Mouse (Mus musculus): ENCODE results near the gene Sesn1. TPM values are rescaled to one million over a fixed set of nuclear protein-coding genes. Genes with fewer than 3 reads are reported as not detected.

Gene Sesn1
- total and polyA plus RNA-seq, 2 experiments from 2014 or later = 30.6 to 42.5 TPM

DNA sequence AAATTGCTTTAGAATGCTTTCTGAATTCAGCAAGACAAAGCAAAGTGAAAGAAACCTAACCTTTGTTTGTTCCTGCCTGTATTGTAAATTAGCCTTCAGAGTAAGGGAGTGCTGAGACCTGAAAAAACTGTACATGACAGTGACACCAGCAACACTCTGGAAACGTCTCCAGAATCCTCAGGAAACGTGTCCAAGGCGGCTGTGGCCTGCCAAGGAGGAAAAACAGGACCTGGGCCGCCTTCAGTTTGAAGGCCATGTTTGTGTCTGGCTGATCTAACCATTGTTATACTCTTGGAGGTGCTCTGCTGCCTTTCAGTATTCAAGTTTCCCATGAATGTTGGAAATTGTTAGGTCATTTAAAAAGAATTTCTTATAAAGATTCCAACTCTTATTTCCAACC lies 70.5 kb downstream of the Sesn1 start:
- Histone ChIP-seq H3K27ac (ENCODE audit: low read depth, low read length) (no peak overlapping the region), H3K36me3 (ENCODE audit: insufficient read depth, low read length) (no peaks in the 10 kb centered on the region), H3K4me1 (ENCODE audit: insufficient read depth, low read length) (no peaks in the 10 kb centered on the region), H3K9ac (replicated peaks; ENCODE audit: low read length, poor library complexity, severe bottlenecking) (no peak overlapping the region), H3K9me3 (ENCODE audit: low read length) (no peaks in the 10 kb centered on the region), H3K4me2 (ENCODE audit: low read depth, low read length, poor library complexity, severe bottlenecking) (no peak overlapping the region), H3K4me3 (ENCODE audit: low read depth, low read length) (no peak overlapping the region), H3K27me3 (ENCODE audit: insufficient read depth, low read length) (no peaks in the 10 kb centered on the region)
- no peak for TF ChIP-seq CTCF (IDR thresholded peaks at IDR 0.05)
- DNase-seq (ENCODE audit: low spot score) (no peak), ATAC-seq (ENCODE audit: low FRiP score) (no peak)
- WGBS = 52% methylated on average over 4 of the region's 4 CpGs

DNA sequence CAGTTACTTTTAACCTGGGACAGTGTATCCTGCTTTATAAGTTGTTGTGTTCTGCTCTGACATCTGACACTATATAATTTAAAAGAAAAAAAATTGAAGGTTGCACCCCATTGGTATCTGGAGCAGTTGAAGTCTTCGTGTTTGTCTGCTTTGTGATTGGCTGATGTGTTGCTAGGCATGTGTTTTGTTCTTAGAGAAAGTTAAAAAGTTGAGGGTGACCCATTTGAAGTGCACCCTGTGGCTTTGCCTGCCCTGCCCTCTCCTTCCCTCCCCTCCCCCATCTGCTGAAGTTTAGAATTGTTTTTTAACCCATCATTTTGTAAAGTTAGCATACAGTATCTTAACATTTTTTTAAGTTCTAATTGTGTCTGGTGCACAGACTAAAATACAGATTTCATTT lies 71.0 kb downstream of the Sesn1 start:
- H3K4me1 ChIP-seq (ENCODE audit: insufficient read depth, low read length) = no peaks in the 10 kb centered on the region
- H3K4me3 ChIP-seq (ENCODE audit: low read depth, low read length) = no peak overlapping the region
- WGBS = 24% methylated on average over 1 of the region's 1 CpGs
- no peaks in the 10 kb centered on the region for H3K9me3 ChIP-seq (ENCODE audit: low read length)
- no peak for TF ChIP-seq CTCF (IDR thresholded peaks at IDR 0.05)
- no peak overlapping the region for H3K27ac ChIP-seq (ENCODE audit: low read depth, low read length)
- DNase-seq (ENCODE audit: low spot score) (no peak), ATAC-seq (ENCODE audit: low FRiP score) (no peak)
- no peaks in the 10 kb centered on the region for H3K27me3 ChIP-seq (ENCODE audit: insufficient read depth, low read length)
- H3K36me3 ChIP-seq (ENCODE audit: insufficient read depth, low read length) = no peaks in the 10 kb centered on the region
- H3K4me2 ChIP-seq (ENCODE audit: low read depth, low read length, poor library complexity, severe bottlenecking) = no peak overlapping the region
- no peak overlapping the region for H3K9ac ChIP-seq (replicated peaks; ENCODE audit: low read length, poor library complexity, severe bottlenecking)

DNA sequence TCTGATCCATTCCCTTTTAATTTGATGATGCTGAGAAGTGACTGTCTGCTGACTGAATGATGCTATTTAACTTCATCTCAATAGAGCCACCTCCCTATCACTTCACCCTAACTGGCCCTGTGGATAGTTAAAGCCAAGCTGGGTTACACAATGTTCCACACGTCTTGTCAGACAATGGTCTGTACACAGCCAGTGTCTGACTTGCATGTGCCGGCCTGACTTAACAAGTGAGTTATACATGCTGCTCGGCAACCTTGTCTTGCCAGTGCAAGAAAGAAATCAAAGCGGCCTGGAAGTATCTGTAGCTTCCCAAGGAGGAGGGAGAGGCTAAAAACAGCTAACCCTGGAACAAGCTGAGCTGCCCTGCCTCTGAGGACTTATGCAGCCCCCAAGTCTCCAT lies 71.7 kb downstream of the Sesn1 start:
- Histone ChIP-seq H3K27ac (ENCODE audit: low read depth, low read length) (no peak overlapping the region), H3K27me3 (ENCODE audit: insufficient read depth, low read length) (no peaks in the 10 kb centered on the region), H3K4me2 (ENCODE audit: low read depth, low read length, poor library complexity, severe bottlenecking) (no peak overlapping the region), H3K9me3 (ENCODE audit: low read length) (no peaks in the 10 kb centered on the region), H3K4me3 (ENCODE audit: low read depth, low read length) (no peak overlapping the region), H3K4me1 (ENCODE audit: insufficient read depth, low read length) (no peaks in the 10 kb centered on the region), H3K36me3 (ENCODE audit: insufficient read depth, low read length) (no peaks in the 10 kb centered on the region), H3K9ac (replicated peaks; ENCODE audit: low read length, poor library complexity, severe bottlenecking) (no peak overlapping the region)
- TF ChIP-seq CTCF (IDR thresholded peaks at IDR 0.05) = no peak
- peak; percentile 38; the same call in 1 of the 2 replicates for ATAC-seq (ENCODE audit: low FRiP score)
- WGBS = 13% methylated on average over 4 of the region's 4 CpGs
- peak; percentile 22 for DNase-seq (ENCODE audit: low spot score)

DNA sequence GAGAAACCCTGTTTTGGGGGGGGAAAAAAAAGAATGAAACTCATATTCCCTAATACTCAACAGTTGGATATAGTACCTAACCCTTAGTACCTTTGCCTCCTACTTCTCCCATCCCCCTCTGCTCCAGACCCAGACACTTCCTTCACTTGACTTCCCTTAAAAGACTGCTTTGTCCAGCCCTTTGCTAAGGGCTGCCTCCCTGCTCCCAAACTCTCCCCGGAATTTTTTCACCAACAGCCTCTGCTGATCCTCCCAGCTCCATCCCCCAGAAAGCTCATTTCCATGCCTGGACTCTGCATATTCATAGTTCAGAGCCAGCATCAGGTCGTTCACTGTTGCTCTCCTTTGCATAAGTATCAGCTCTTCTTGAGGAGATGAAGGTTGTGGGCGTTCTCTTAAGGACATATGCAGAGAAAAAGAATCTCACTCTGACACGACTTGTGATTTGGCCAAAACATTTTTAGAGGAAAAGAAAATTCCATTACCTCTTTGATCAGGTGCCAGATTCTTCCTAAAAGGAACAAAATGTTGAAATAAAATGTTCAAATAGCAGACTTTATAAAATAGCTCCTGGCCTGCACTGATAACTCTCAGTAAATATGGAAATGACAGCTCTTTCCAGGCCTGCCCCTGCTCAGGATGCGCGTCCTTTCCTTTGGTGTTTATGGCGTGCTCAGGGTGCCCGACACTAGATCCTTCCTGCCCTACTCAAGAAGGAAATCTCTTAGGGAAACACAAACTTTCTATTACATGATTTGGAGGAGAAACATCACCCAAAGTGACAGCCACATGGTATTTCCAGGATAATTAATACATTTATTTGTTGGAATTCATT lies 74.2 kb downstream of the Sesn1 start:
- H3K4me2 ChIP-seq (ENCODE audit: low read depth, low read length, poor library complexity, severe bottlenecking) = no peak overlapping the region
- no peak for TF ChIP-seq CTCF (IDR thresholded peaks at IDR 0.05)
- WGBS = 47% methylated on average over 8 of the region's 8 CpGs
- no peak overlapping the region for H3K27ac ChIP-seq (ENCODE audit: low read depth, low read length)
- DNase-seq (ENCODE audit: low spot score) = no peak
- H3K4me3 ChIP-seq (ENCODE audit: low read depth, low read length) = no peak overlapping the region
- ATAC-seq (ENCODE audit: low FRiP score) = no peak
- peaks cover 4% of the 10 kb centered on the region; the same call in 1 of the 2 replicates for H3K4me1 ChIP-seq (ENCODE audit: insufficient read depth, low read length)
- H3K27me3 ChIP-seq (ENCODE audit: insufficient read depth, low read length) = no peaks in the 10 kb centered on the region
- no peak overlapping the region for H3K9ac ChIP-seq (replicated peaks; ENCODE audit: low read length, poor library complexity, severe bottlenecking)
- H3K36me3 ChIP-seq (ENCODE audit: insufficient read depth, low read length) = no peaks in the 10 kb centered on the region
- no peaks in the 10 kb centered on the region for H3K9me3 ChIP-seq (ENCODE audit: low read length)

DNA sequence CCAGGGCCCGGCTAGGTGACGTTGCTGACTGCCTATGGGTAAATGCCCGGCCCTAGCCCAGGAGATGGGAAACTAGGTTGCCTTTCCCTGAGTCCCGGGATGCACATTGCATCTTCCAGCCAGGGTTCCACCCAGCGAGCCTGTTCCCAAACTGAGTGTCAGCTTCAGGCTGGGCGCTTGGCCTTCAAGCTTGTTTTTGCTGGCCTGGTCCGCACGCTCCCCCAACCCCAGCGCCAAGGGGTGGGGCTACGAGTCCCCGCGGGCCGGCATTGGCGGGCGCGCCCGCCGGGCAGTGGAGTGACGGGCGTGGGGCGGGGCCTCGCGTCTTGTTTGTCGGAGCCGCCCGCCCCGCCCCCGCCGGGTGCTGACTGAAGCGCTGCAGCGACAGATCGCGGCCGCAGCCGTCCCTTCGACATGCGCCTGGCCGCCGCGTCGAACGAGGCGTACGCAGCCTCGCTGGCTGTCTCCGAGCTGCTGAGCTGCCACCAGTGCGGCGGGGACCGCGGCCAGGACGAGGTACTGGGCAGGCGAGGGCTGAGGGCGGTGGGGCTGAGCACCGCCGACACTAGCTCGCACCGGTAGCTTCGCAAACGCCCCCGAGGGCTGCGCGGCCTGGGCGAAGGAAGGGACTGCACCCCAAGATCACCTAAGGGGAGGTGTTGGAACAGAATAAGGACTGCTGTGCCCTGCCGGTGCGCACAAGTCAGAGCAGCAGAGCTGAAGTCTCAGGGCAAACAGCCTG lies 77.5 kb downstream of the Sesn1 start:
- Histone ChIP-seq H3K27me3 (ENCODE audit: insufficient read depth, low read length) (no peaks in the 10 kb centered on the region), H3K27ac (ENCODE audit: low read depth, low read length) (peak overlapping the region; percentile 87), H3K36me3 (ENCODE audit: insufficient read depth, low read length) (no peaks in the 10 kb centered on the region), H3K4me2 (ENCODE audit: low read depth, low read length, poor library complexity, severe bottlenecking) (peak overlapping the region; percentile 78), H3K9ac (replicated peaks; ENCODE audit: low read length, poor library complexity, severe bottlenecking) (peak overlapping the region; percentile 87), H3K4me3 (ENCODE audit: low read depth, low read length) (peak overlapping the region; percentile 83), H3K4me1 (ENCODE audit: insufficient read depth, low read length) (peaks cover 4% of the 10 kb centered on the region; the same call in 1 of the 2 replicates), H3K9me3 (ENCODE audit: low read length) (no peaks in the 10 kb centered on the region)
- DNase-seq (ENCODE audit: low spot score) (peak; percentile 98), ATAC-seq (ENCODE audit: low FRiP score) (peak; percentile 97)
- under 1% methylated on average over 59 of the region's 65 CpGs for WGBS
- TF ChIP-seq CTCF (IDR thresholded peaks at IDR 0.05) = peak; percentile 11; the same call in 1 of the 2 replicates

Data from midbrain, postnatal 0 days (tissue).